Mouse (Mus musculus) brain, embryonic 14.5 days (tissue): ENCODE data around the gene Inpp1.

Experiments
- CTCF ChIP-seq: fragments of 200-500 bp; IDR thresholded peaks from 2 replicates; pipeline ENCODE4 v1.5.1; 2012; ENCODE audit warnings: inconsistent platforms, mild to moderate bottlenecking, moderate library complexity, borderline replicate concordance; ENCODE audit not compliant: insufficient read depth, insufficient read length; ENCODE audit errors: extremely low read depth
- POLR2A ChIP-seq: fragments of 200-500 bp; IDR thresholded peaks from 2 replicates; pipeline ENCODE4 v1.6.1; 2012; ENCODE audit warnings: mild to moderate bottlenecking, inconsistent platforms, borderline replicate concordance; ENCODE audit not compliant: poor library complexity, insufficient read depth, insufficient read length, severe bottlenecking; ENCODE audit errors: extremely low read depth

DNA sequence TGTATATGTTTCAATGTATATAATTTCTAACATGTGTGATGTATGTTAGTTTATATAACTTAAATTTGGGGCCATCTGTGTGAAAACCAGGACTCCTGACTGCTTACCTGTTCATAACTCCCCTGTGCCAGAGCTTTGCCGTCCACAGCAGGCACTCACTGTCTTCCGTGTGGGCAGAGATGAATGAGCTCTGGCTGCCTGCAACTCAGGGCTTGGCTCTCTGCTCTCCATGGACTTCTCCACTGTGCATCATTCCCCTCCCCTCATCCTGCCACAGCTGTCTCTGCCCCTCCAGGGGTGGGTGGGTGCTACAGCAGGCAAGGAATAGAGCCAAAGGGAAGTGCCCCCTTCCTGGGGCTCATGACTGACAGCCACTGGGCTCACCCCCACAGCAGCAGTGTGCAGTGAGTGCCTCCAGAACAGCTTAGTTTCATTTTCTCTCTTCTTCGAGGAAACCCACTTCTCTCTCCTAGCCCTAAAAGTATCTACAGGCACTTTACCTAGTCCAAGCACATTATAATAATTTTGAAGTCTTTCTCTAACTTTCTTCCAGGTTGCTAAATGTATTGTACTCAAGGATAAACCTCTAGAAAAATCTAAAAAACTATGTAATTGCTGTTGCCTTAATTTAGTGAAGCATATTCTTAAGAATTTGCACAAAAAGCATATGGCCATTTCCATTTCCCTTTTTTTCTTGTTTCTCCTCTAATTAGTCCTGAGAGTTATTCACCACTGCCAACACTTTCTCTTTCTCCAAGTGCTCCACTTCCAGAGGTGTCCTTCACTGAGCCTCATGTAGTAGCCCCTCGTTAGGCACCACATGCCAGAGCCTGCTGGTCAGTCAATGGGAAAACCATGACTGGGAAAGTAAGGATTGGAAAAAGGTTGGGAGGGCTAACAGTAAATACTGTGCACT is 53.3 kb downstream of the Inpp1 start:
- TF ChIP-seq CTCF = no peak
- TF ChIP-seq POLR2A = no peak
